Mouse (Mus musculus) T-helper 2 cell (primary cell): ENCODE data around the gene Serp2.
"Not testable (repeated sequence)": the region's sequence is repeated elsewhere in the genome, so short reads cannot be mapped to it uniquely, and the experiment has no call there.

Experiments used
- in situ Hi-C: fragments of 300-600 bp; cut with MboI, MseI; formaldehyde crosslinking; loops from one replicate; pipeline ENCODE4 v1.15.1; 2025; ENCODE audit warnings: high pct_unique_total_duplicates

Serp2 gene

DNA sequence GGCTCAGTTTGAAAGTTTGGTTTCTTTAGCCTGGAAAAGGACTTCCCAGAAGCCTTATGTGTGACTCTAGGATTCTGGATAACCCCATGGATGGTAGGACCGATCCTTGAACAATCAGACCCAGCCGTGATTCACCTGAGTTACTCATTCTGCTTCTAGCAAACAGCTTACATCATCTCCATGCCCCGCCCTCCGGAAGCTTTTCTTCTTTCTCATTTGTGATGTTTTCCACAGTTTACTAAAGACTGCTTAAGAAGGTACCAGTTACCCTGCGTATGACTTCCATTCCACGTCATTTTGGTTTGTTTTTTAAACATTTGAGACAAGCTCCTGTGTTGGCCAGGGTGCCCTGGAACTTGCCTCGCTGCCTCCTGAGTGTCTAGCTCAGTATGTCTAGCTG is 13.6 kb upstream of the Serp2 start:
- in situ Hi-C loops: no loop called here

- in situ Hi-C loops: no loop called here
These were observed 12.7 kb upstream of the Serp2 start for GRCm38 (mm10) chr14:76569271-76569961.

DNA sequence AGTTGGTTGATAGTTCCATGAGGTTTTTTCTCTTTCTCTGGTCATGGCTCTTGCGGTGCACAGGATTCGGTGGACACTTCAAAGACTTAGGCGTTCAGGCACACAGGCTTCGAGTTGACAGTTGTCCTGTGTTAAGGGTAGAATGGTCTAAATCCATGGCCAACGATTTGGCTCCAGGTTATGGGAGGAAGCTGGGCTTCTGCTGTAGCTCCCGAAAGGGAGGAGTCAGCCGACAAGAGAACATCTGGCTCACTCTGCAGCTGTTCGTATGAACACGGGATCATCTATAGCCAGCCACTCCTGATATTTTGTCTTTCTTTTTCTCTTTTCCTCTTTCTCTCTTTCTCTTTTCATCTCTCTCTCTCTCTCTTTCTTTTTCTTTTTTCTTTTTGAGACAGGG is 11.9 kb upstream of the Serp2 start:
- in situ Hi-C loops: no loop called here

GRCm38 (mm10) chr14:76567280-76567679 is 10.6 kb upstream of the Serp2 start:
- in situ Hi-C loops: no loop called here

GRCm38 (mm10) chr14:76566711-76567110 is 10.0 kb upstream of the Serp2 start:
- in situ Hi-C loops: no loop called here

GRCm38 (mm10) chr14:76566193-76566592 is 9.5 kb upstream of the Serp2 start:
- in situ Hi-C loops: no loop called here

DNA sequence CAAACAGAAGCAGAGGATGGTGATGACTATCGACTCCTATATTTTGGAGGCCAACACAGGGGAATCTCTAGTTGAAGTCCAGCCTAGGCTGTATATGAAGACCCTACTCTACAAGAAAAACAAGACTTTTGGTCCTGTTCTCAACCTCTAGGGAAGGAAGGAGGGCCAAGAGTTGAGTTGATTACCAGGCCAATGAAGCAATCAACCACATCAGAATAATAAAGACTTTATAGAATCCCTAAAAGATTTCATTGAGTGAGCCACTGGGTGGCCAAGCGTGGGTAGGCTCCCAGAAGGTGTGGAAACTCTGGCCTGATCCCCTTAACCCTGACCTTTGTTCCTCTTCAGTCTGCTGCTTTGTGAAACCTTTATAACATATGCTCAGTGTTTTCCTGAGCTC is 2.5 kb upstream of the Serp2 start:
- in situ Hi-C loops: no loop called here

- in situ Hi-C loops: not testable (repeated sequence)
These were observed 1.5 kb upstream of the Serp2 start for GRCm38 (mm10) chr14:76558171-76558570.

DNA sequence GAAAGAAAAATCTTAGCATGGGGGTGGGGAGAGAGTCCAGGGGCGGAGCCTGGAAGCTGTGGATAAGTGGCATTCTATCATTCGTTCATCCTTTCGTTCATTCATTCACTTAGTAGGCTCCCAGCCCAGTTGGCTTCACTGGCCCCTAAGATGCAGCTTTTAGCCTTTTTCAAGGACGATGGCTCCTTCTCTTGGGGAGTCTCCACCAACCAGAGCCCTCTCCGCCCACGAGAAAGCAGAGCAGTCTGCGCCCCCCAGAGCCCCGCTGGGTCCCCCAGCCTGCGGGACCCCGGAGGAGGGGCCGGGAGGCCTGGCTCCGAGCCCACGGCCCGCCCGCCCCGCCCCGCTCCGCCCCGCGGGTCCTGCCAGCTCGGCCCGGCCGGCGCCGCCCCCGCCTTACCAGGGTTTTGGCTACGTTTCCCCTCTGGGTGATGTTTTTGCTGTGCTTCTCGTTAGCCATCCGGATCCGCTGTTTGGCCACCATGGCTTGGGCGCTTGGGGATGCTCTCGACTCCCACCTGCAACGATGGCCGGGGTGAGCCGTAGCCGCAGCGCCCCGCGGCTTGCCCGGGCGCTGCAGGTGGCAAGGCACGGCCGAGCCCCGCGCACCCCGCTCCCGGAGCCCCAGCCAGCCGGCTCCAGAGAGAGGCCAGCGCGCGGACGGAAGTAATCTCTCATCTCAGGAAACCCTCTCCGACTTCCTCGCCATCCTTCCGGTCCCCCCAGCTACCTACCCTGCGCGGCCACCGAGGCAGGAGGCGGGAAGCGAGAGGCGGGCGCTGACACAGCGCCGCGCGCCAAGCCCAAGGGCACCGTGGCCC is 448 bp downstream of the Serp2 start:
- in situ Hi-C loops: no loop called here

GRCm38 (mm10) chr14:76555263-76556030 is 1.2 kb downstream of the Serp2 start:
- in situ Hi-C loops: no loop called here

- in situ Hi-C loops: no loop called here
These were observed 12.6 kb downstream of the Serp2 start for GRCm38 (mm10) chr14:76544136-76544535.

GRCm38 (mm10) chr14:76541341-76541740 is 15.3 kb downstream of the Serp2 start:
- in situ Hi-C loops: no loop called here

DNA sequence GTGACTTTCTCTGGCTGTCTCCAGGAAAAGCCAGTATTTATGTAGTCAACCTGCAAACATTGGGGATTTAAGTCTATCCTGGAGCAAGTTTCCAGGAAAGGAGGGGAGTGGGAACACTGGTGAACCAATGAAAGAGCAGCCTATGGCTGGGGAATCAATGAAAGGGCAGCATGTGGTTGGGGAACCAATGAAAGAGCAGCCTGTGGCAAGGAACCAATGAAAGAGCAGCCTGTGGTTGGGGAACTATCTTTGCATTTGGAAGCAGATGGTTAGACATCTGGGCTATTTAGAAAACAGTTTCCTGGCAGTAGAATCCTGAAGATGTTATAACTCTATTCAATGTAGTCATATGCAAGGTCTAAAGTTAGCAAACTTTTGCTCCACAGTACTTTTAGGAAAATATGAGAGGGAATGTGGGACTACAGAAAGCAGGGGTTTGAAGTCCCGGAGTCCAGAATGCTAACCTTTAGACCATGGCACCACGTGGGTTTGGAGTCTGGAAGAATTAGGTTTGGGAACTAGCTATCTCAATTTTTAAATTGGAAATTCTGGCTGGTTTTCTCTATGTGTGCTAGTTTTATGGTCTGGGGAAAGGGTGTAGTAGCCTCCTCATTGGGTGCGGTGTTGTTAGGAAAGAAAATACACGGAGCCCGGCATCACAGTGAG is 16.6 kb downstream of the Serp2 start:
- in situ Hi-C loops: no loop called here

DNA sequence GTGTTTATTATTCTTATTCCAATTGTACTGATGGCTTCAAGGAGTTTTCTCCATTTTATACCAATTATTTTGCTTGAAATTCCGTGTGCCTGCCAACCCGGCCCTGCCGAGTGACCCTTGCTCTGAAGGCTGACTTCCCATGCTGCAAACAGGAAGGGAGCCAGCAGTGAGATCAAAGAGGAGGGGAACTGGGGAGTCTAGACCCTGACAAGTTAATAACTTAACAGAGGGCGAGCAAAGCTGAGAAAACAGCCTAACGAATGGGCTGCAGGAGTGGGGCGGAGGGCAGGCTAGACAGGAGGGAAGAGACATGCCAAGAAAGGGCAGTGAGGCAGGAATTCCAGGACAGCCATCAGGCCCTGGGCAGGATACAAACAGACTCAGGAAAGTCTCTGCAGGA is 19.8 kb downstream of the Serp2 start:
- in situ Hi-C loops: no loop called here

DNA sequence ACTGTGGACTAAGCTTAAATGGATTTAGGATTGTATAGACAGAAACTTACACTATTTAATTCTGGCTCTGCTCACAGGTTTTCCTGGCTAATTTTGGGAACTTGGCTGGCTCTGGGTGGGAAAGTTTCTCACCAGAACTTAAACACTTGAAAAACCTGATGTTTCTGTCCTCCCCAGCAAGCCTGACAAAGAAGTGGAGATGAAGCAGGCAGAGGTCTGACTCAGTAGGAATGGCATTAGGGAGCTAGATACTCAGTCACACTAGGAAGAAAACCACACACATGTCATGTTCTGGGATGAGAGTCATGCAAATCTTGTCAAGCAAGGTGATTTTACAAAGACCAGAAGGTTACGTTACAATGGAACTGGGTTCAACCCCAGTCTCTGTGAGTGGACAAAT is 21.6 kb downstream of the Serp2 start:
- in situ Hi-C loops: no loop called here

- in situ Hi-C loops: no loop called here
These were observed 23.4 kb downstream of the Serp2 start for GRCm38 (mm10) chr14:76533170-76533815.

DNA sequence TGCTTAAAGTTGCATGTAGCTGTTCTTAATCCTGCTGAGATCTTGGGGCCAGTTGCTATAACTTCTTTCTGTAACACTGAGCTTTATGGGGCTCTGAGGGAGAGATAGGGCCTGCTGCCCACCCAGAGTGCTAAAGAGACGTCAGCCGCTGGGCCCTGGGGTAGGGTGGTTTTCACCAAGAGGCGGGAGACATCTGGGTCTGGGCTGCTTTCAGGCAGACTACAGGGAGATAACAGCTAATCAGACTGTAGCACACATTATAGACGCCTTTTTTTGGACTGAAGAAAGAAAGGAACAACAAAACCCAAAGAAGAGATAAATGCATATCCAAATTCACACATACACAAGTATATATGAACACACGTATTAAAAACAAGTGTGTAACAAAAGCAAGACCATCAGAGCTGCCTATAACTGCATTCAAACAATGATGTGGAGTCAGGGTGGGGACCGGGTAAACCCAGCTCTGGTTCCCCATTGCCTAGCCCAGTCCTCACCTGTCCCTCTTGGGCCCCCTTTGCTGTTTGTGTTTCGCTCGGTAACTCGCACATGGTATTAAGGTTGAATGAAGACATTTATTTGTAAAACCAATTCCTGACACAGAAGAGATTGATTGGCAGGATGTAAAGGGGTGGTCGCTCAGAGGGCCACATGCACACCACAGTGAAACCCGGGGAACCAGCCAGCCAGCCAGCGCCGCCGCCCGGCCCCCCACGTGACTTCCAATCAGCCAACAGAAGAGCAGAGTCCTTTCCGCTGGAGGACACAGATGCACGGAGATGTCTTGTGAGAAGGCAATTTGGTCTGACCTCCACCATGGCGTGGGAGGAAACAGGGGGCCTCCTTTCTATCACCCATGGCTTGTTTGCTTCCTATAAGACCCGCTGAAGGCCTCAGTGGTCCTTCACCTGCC is 24.2 kb downstream of the Serp2 start:
- in situ Hi-C loops: no loop called here

DNA sequence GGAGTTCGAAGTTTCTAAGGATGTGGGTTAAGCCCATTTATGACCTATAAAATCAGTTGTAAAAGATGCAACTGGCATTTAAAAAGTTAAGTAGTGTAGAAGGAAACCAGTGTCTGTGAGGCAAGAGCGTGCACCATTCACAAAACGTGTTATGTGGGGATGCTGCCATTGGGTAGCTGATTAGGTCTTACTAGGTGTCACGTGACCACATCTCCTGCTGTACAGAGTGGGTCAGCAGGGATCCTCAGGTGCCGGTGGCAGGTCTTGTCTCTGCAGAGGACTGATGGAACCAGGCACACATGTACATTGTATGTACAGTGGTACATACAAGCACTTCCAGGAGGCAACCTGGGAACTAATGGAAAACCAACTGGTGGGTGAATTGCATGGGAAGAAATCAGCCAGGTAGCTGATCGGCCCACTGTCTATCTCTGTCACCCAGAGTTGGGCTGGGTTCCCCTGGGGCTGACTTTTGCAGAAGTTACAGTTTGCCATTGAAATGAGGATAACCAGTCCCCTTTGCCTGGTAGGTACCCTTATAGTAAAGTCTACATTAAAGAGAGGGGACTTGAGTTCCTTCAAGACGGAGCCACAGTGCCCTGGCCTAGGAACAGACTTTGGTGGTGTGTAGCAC is 25.5 kb downstream of the Serp2 start:
- in situ Hi-C loops: no loop called here

DNA sequence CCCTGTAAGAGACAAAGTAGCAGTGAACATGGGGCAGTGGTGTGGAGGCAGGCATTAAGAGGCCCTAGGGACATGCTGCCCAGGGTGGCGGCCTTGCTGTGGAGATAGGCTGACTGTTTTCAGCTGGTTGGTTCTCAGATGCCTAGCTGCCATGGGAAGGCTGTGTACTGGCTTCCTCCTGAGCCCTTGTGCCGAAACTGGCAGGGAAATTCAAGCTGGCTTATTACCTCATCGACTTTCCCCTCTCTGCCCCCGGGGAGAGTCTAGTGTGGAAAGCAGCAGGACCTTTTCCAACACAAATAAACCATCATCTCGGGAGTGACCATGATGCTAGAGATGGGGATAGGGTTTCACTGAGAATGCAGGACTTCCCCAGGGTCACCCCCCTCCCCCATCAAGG is 28.0 kb downstream of the Serp2 start:
- in situ Hi-C loops: no loop called here

DNA sequence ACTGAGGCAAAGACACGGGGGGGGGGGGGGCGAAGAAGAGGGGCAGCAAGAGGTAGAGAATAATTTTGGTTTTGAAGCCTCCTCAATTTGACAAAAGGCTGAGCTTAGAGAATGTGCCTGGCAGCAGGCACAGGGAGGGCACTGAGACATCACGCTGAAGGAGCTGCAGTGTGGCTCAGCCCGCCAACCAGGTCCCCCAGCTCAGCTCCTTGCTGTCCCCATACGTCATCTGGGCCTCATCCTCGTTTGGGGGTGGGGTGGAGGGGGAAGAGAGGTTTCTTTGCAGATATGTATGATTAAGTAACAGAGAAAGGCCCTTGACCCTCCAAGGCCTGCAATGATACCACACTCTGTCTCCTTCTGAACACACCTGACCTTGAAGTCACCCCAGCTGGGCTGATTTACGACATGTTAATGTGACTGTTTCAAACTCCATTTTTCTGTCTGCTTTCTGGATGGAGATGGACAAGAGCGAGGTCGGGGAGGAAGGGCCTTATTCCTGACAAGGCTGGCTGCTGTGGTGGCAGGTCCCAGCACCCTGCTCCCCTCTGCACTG is 28.9 kb downstream of the Serp2 start:
- in situ Hi-C loops: no loop called here
